Mouse (Mus musculus) heart, postnatal 0 days (tissue): ENCODE data around the gene Fgfr2.

Source experiments
- CTCF ChIP-seq: IDR thresholded peaks from 2 replicates; pipeline ENCODE4 v1.5.1; 2016; ENCODE audit warnings: antibody characterized with exemption, control low read depth, low read depth
- EP300 ChIP-seq: IDR thresholded peaks from 2 replicates; pipeline ENCODE4 v1.6.1; 2016; ENCODE audit warnings: antibody characterized with exemption, low read depth

- no peak for TF ChIP-seq CTCF
- TF ChIP-seq EP300: no peak
Measured at GRCm38 (mm10) chr7:130950482-130950881, 2172.7 kb downstream of the Fgfr2 start.
